Mouse (Mus musculus): ENCODE results near the gene Elk3. TPM values are rescaled to one million over a fixed set of nuclear protein-coding genes. Genes with fewer than 3 reads are reported as not detected.

Gene Elk3
- polyA plus RNA-seq, 1 experiment = 0.10 TPM

DNA sequence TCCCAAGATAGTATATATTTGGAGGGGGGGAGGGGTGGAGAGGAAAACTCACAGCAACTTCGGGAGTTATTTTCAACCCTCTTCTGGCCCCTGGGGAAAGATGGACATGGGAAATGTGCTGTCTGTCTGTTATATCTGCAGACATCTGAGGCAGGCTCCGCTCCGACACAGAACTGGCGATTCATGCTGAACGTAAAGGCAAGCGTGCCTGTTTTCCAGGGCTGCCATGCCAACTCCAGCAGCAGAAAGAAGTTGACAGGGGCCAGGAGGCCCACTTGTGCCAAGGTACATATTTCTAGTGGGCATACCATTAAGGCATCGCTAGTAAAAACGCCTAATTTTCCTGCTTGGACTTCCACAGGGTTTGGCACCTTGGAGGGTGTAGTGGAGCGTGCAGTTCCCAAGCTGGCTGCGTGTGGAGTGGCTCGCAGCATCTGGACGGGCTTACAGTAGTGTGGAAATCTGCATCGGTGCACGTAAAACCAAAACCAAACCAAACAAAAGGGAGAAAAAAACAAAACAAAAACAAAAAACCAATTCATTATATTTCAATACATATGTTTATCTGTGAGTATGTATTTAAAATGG, 37.1 kb upstream of the Elk3 start:
- Histone ChIP-seq H3K4me1 (ENCODE audit: control insufficient read depth) (no peaks in the 10 kb centered on the region), H3K27me3 (ENCODE audit: control insufficient read depth) (no peaks in the 10 kb centered on the region), H3K9me3 (ENCODE audit: control insufficient read depth, low read length) (no peaks in the 10 kb centered on the region), H3K36me3 (ENCODE audit: control insufficient read depth) (no peaks in the 10 kb centered on the region), H3K4me3 (replicated peaks) (no peak overlapping the region)
- no peak for TF ChIP-seq TAL1 (IDR thresholded peaks at IDR 0.05; ENCODE audit: low read length)
- TF ChIP-seq GATA1 (IDR thresholded peaks at IDR 0.05; ENCODE audit: low read length) = no peak

GRCm38 (mm10) chr10:93347387-93347786, 36.5 kb upstream of the Elk3 start:
- no peak for TF ChIP-seq GATA1 (IDR thresholded peaks at IDR 0.05; ENCODE audit: low read length)
- TF ChIP-seq TAL1 (IDR thresholded peaks at IDR 0.05; ENCODE audit: low read length) = no peak
- Histone ChIP-seq H3K36me3 (ENCODE audit: control insufficient read depth) (no peaks in the 10 kb centered on the region), H3K27me3 (ENCODE audit: control insufficient read depth) (no peaks in the 10 kb centered on the region)

GRCm38 (mm10) chr10:93346208-93346936, 35.4 kb upstream of the Elk3 start:
- no peak overlapping the region for H3K4me3 ChIP-seq (replicated peaks)
- H3K9me3 ChIP-seq (ENCODE audit: control insufficient read depth, low read length) = no peaks in the 10 kb centered on the region
- no peaks in the 10 kb centered on the region for H3K27me3 ChIP-seq (ENCODE audit: control insufficient read depth)
- H3K36me3 ChIP-seq (ENCODE audit: control insufficient read depth) = no peaks in the 10 kb centered on the region
- no peaks in the 10 kb centered on the region for H3K4me1 ChIP-seq (ENCODE audit: control insufficient read depth)
- TF ChIP-seq GATA1 (IDR thresholded peaks at IDR 0.05; ENCODE audit: low read length) (no peak), TAL1 (IDR thresholded peaks at IDR 0.05; ENCODE audit: low read length) (no peak)

More at GRCm38 (mm10) chr10:93347387-93347786, 36.5 kb upstream of the Elk3 start:
- Histone ChIP-seq H3K9me3 (ENCODE audit: control insufficient read depth, low read length) (no peaks in the 10 kb centered on the region), H3K4me1 (ENCODE audit: control insufficient read depth) (no peaks in the 10 kb centered on the region), H3K4me3 (replicated peaks) (no peak overlapping the region)

DNA sequence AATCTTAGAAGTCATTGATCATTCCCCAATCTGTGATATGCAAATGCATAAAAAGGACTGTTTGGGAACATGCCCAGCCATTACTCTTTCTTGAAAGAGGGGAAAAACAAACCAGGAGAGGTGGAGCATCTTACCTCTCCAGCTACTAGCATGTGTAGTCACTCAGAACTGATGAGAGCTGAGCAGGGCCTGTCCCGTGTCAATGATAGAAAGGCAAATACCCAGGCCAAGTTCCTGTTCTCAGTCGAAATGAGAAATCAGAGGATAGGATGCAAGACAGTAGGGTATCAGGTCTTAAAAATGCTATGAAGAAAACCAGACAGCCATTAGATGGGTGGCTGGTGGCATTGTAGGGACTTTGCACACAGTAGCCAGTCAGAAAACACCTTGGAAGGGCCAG, 34.6 kb upstream of the Elk3 start:
- no peak overlapping the region for H3K4me3 ChIP-seq (replicated peaks)
- no peak for TF ChIP-seq GATA1 (IDR thresholded peaks at IDR 0.05; ENCODE audit: low read length)
- TF ChIP-seq TAL1 (IDR thresholded peaks at IDR 0.05; ENCODE audit: low read length) = no peak
- no peaks in the 10 kb centered on the region for H3K9me3 ChIP-seq (ENCODE audit: control insufficient read depth, low read length)
- no peaks in the 10 kb centered on the region for H3K27me3 ChIP-seq (ENCODE audit: control insufficient read depth)
- H3K4me1 ChIP-seq (ENCODE audit: control insufficient read depth) = no peaks in the 10 kb centered on the region
- no peaks in the 10 kb centered on the region for H3K36me3 ChIP-seq (ENCODE audit: control insufficient read depth)

DNA sequence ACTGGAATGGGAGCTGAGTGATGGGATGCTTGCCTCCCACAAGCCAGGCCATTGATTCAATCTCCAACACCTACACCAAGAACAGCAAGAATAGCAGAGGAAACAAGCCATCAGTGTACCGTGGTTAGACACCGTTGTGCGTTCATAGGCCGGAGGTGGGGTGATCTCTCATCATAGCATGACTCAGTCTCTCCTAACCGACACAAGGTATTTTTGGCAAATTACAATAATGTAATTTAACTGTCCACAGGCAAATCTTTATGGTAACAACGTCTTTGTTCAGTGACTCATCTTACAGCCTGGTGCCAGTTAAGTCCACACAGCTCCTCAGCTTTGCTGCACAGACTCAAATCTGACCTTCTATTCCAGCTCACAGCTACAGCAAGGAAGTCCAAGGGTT, 32.5 kb upstream of the Elk3 start:
- Histone ChIP-seq H3K4me1 (ENCODE audit: control insufficient read depth) (no peaks in the 10 kb centered on the region), H3K9me3 (ENCODE audit: control insufficient read depth, low read length) (no peaks in the 10 kb centered on the region), H3K27me3 (ENCODE audit: control insufficient read depth) (no peaks in the 10 kb centered on the region), H3K36me3 (ENCODE audit: control insufficient read depth) (no peaks in the 10 kb centered on the region), H3K4me3 (replicated peaks) (no peak overlapping the region)
- TF ChIP-seq GATA1 (IDR thresholded peaks at IDR 0.05; ENCODE audit: low read length) (no peak), TAL1 (IDR thresholded peaks at IDR 0.05; ENCODE audit: low read length) (no peak)

- Histone ChIP-seq H3K36me3 (ENCODE audit: control insufficient read depth) (no peaks in the 10 kb centered on the region), H3K27me3 (ENCODE audit: control insufficient read depth) (no peaks in the 10 kb centered on the region), H3K9me3 (ENCODE audit: control insufficient read depth, low read length) (no peaks in the 10 kb centered on the region), H3K4me3 (replicated peaks) (no peak overlapping the region), H3K4me1 (ENCODE audit: control insufficient read depth) (no peaks in the 10 kb centered on the region)
- TF ChIP-seq GATA1 (IDR thresholded peaks at IDR 0.05; ENCODE audit: low read length) (no peak), TAL1 (IDR thresholded peaks at IDR 0.05; ENCODE audit: low read length) (no peak)
Measured at GRCm38 (mm10) chr10:93342986-93343385, 32.1 kb upstream of the Elk3 start.

- Histone ChIP-seq H3K9me3 (ENCODE audit: control insufficient read depth, low read length) (no peaks in the 10 kb centered on the region), H3K36me3 (ENCODE audit: control insufficient read depth) (no peaks in the 10 kb centered on the region), H3K27me3 (ENCODE audit: control insufficient read depth) (no peaks in the 10 kb centered on the region), H3K4me3 (replicated peaks) (no peak overlapping the region), H3K4me1 (ENCODE audit: control insufficient read depth) (peaks cover 2% of the 10 kb centered on the region)
- TF ChIP-seq GATA1 (IDR thresholded peaks at IDR 0.05; ENCODE audit: low read length) (no peak), TAL1 (IDR thresholded peaks at IDR 0.05; ENCODE audit: low read length) (no peak)
Measured at GRCm38 (mm10) chr10:93338526-93338925, 27.6 kb upstream of the Elk3 start.

- no peak overlapping the region for H3K4me3 ChIP-seq (replicated peaks)
- no peaks in the 10 kb centered on the region for H3K36me3 ChIP-seq (ENCODE audit: control insufficient read depth)
- no peaks in the 10 kb centered on the region for H3K9me3 ChIP-seq (ENCODE audit: control insufficient read depth, low read length)
- peaks cover 10% of the 10 kb centered on the region for H3K4me1 ChIP-seq (ENCODE audit: control insufficient read depth)
- no peak for TF ChIP-seq TAL1 (IDR thresholded peaks at IDR 0.05; ENCODE audit: low read length)
- no peaks in the 10 kb centered on the region for H3K27me3 ChIP-seq (ENCODE audit: control insufficient read depth)
Measured at GRCm38 (mm10) chr10:93336462-93336931, 25.6 kb upstream of the Elk3 start.

DNA sequence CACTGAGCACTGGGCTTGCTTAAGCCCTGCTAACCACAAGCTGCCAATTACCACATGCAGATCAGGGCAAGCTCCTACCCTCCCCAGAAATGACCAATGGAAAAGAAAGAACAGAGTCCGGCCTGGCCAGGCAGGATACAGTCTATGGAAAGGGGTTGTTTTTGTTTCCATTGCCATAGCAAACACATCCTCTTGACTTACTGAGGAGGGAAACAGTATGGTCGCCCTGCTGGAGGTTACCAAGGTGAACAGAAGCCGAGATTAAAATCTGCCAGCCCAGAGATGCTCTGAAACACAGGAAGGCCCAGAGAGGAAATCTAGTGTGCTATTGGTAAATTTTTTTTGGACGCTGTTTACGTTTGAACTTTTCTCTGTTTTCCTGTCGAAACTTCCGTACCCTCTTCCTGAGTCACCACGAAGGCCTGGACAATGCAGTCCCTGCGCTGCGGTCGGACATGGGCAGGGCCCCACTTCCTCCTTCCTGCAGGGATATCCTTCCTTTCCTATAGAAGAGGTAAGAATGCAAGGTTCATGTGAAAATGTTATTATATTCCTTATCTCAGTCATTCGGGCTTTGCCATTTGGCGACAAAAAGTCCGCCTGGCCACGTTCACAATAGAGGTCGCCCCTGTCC, 25.0 kb upstream of the Elk3 start:
- Histone ChIP-seq H3K4me3 (replicated peaks) (no peak overlapping the region), H3K36me3 (ENCODE audit: control insufficient read depth) (no peaks in the 10 kb centered on the region), H3K4me1 (ENCODE audit: control insufficient read depth) (peaks cover 10% of the 10 kb centered on the region), H3K9me3 (ENCODE audit: control insufficient read depth, low read length) (no peaks in the 10 kb centered on the region), H3K27me3 (ENCODE audit: control insufficient read depth) (no peaks in the 10 kb centered on the region)
- no peak for TF ChIP-seq GATA1 (IDR thresholded peaks at IDR 0.05; ENCODE audit: low read length)
- TF ChIP-seq TAL1 (IDR thresholded peaks at IDR 0.05; ENCODE audit: low read length) = no peak

Data from erythroblast, embryonic 14.5 days (primary cell).